Mouse (Mus musculus): ENCODE measurements around the gene Scg3.

GRCm38 (mm10) chr9:75607496-75607895 lies 76.4 kb downstream of the Scg3 start:
- no peak for TF ChIP-seq GATA1 (IDR thresholded peaks at IDR 0.05; ENCODE audit: borderline replicate concordance, low read length)
- TF ChIP-seq FLI1 (IDR thresholded peaks at IDR 0.05; ENCODE audit: low read length): no peak

Measured in megakaryocyte, embryonic 14.5 days (primary cell).